Mouse (Mus musculus) activated CD4-positive, CD25-positive, alpha-beta regulatory T cell, adult 4 months (primary cell): ENCODE data around the gene Sh2b1. TPM values are rescaled to one million over a fixed set of nuclear protein-coding genes. Genes with fewer than 3 reads are reported as not detected.
"Not testable (repeated sequence)": the region's sequence is repeated elsewhere in the genome, so short reads cannot be mapped to it uniquely, and the experiment has no call there.

Source experiments
- ATAC-seq: one replicate; pipeline ENCODE4 v1.8.0; 2017
- polyA plus RNA-seq, 2 experiments: library from polyadenylated mRNA; unstranded; fragments of 100-300 nt; shearing (Covaris generic); gene quantifications; one replicate each; pipeline ENCODE4 v1.2.1; 2017

Gene Sh2b1
- 10 to 100 TPM; 14.5 to 15.9 TPM for polyA plus RNA-seq

- peak; percentile 48 for ATAC-seq
Measured at GRCm38 (mm10) chr7:126474993-126475581, at the start of gene Sh2b1. Sh2b1 (minus strand) TSS chr7:126475424.

- ATAC-seq: no peak
Measured at GRCm38 (mm10) chr7:126523316-126523715, 48.1 kb upstream of the Sh2b1 start.

GRCm38 (mm10) chr7:126519513-126519912 lies 44.3 kb upstream of the Sh2b1 start:
- no peak for ATAC-seq

- ATAC-seq: no peak
Measured at GRCm38 (mm10) chr7:126518261-126518941, 43.2 kb upstream of the Sh2b1 start.

- ATAC-seq: no peak
Measured at GRCm38 (mm10) chr7:126511287-126511686, 36.1 kb upstream of the Sh2b1 start.

- ATAC-seq: no peak
Measured at GRCm38 (mm10) chr7:126507126-126507778, 32.0 kb upstream of the Sh2b1 start.

- no peak for ATAC-seq
Measured at GRCm38 (mm10) chr7:126504913-126505312, 29.7 kb upstream of the Sh2b1 start.

- ATAC-seq: peak; percentile 85
Measured at GRCm38 (mm10) chr7:126503273-126503878, 28.2 kb upstream of the Sh2b1 start, which contains the start of gene Atxn2l. Atxn2l (minus strand) TSS chr7:126503437.

- ATAC-seq: no peak
Measured at GRCm38 (mm10) chr7:126502751-126503150, 27.5 kb upstream of the Sh2b1 start.

GRCm38 (mm10) chr7:126502023-126502741 lies 27.0 kb upstream of the Sh2b1 start:
- peak; percentile 10 for ATAC-seq

GRCm38 (mm10) chr7:126501684-126502022 lies 26.4 kb upstream of the Sh2b1 start:
- peak; percentile 0 for ATAC-seq

GRCm38 (mm10) chr7:126499416-126499815 lies 24.2 kb upstream of the Sh2b1 start:
- no peak for ATAC-seq

GRCm38 (mm10) chr7:126497966-126498365 lies 22.7 kb upstream of the Sh2b1 start:
- ATAC-seq: no peak

- ATAC-seq: peak; percentile 80
Measured at GRCm38 (mm10) chr7:126496475-126496874, 21.3 kb upstream of the Sh2b1 start.

- ATAC-seq: no peak
Measured at GRCm38 (mm10) chr7:126494120-126494519, 18.9 kb upstream of the Sh2b1 start.

- no peak for ATAC-seq
Measured at GRCm38 (mm10) chr7:126491973-126492372, 16.7 kb upstream of the Sh2b1 start.

- ATAC-seq: no peak
Measured at GRCm38 (mm10) chr7:126491005-126491404, 15.8 kb upstream of the Sh2b1 start.

GRCm38 (mm10) chr7:126487617-126488385 lies 12.6 kb upstream of the Sh2b1 start:
- not testable (repeated sequence) for ATAC-seq

GRCm38 (mm10) chr7:126487052-126487483 lies 11.8 kb upstream of the Sh2b1 start, which contains the start of gene Tufm:
Tufm (plus strand) TSS chr7:126487361.
- ATAC-seq: peak; percentile 82

- ATAC-seq: no peak
Measured at GRCm38 (mm10) chr7:126482392-126482871, 7.2 kb upstream of the Sh2b1 start.

- ATAC-seq: peak; percentile 26
Measured at GRCm38 (mm10) chr7:126481699-126482098, 6.5 kb upstream of the Sh2b1 start.
